Mouse (Mus musculus): ENCODE measurements around the gene Gm6034. TPM values are rescaled to one million over a fixed set of nuclear protein-coding genes. Genes with fewer than 3 reads are reported as not detected.
"Not testable (repeated sequence)": the region's sequence is repeated elsewhere in the genome, so short reads cannot be mapped to it uniquely, and the experiment has no call there.

Gene Gm6034
- total and polyA plus RNA-seq, 3 experiments: not detected

DNA sequence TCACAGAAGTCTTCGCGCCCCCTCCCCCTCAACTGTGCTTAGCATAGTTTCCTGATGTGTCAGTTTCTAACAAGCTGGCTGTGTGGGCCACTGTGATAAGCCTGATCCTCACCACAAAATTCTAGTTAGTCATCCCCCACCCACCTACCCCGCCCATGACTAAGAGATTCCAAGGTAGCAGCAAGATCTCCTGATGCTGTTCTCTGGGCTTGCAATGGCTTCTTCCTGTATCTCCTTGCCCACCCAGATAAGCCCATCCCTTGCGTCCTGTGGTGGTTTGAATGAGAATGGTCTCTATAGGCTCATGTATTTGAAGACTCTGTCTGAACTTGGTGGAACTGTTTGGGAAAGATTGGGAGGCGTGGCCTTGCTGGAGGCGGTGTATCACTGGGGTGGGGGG lies 40.8 kb upstream of the Gm6034 start:
- Histone ChIP-seq H3K4me3 (no peak overlapping the region), H3K4me1 (ENCODE audit: control insufficient read depth, insufficient read depth, low read length) (peaks cover 5% of the 10 kb centered on the region), H3K9ac (ENCODE audit: low read depth, low read length) (no peak overlapping the region), H3K27ac (no peak overlapping the region), H3K79me2 (replicated peaks; ENCODE audit: control insufficient read depth, insufficient read depth, low read length) (peaks cover 6% of the 10 kb centered on the region), H3K27me3 (ENCODE audit: control insufficient read depth, insufficient read depth, low read length) (no peaks in the 10 kb centered on the region), H3K36me3 (ENCODE audit: control insufficient read depth, insufficient read depth, low read length) (no peaks in the 10 kb centered on the region)
- no peak for DNase-seq
- WGBS: 91% methylated on average over 6 of the region's 6 CpGs
- TF ChIP-seq POLR2A (IDR thresholded peaks at IDR 0.05; ENCODE audit: insufficient read depth, low read depth, low read length) (no peak), CTCF (IDR thresholded peaks at IDR 0.05) (no peak), EP300 (IDR thresholded peaks at IDR 0.05; ENCODE audit: insufficient read depth, low read depth, low read length) (no peak)
- intact Hi-C loops (cut with DNase I): no loop called here

DNA sequence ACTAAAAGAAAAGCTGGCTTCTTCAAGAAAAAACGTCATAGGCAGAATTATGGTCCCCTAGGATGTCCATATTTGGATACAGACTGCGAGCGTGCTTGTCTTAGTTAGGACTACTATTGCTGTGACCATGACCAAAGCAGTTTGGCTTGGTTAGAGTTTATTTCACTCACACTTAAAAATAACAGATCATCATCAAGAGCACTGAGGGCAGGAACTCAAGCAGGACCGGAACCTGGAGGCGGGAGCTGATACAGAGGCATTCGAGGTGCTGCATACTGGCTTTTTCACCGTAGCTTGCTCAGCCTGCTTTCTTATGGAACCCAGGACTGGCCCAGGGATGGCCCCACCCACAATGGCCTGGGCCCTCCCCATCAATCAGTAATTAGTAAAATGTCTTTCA lies 39.4 kb upstream of the Gm6034 start:
- H3K9ac ChIP-seq (ENCODE audit: low read depth, low read length): no peak overlapping the region
- WGBS: 91% methylated on average over 7 of the region's 7 CpGs

DNA sequence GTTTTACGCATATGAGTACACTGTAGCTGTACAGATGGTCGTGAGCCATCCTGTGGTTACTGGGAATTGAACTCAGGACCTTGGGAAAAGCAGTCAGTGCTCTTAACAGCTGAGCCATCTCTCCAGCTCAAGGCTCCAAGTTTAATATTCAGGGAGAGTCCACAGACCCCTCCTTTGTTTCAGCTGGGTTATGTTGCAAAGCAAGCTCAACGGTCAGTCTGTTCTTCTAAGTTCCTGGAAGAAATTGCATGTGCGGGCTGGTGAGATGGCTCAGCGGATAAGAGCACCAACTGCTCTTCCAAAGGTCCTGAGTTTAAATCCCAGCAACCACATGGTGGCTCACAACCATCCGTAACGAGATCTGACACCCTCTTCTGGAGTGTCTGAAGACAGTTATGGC lies 38.4 kb upstream of the Gm6034 start:
- intact Hi-C loops (cut with DNase I); H3K27ac ChIP-seq; DNase-seq; H3K4me3 ChIP-seq; H3K27me3 ChIP-seq (ENCODE audit: control insufficient read depth, insufficient read depth, low read length); H3K36me3 ChIP-seq (ENCODE audit: control insufficient read depth, insufficient read depth, low read length); H3K79me2 ChIP-seq (replicated peaks; ENCODE audit: control insufficient read depth, insufficient read depth, low read length); H3K4me1 ChIP-seq (ENCODE audit: control insufficient read depth, insufficient read depth, low read length); H3K9ac ChIP-seq (ENCODE audit: low read depth, low read length): not testable (repeated sequence)
- WGBS: 93% methylated on average over 7 of the region's 7 CpGs

More for the DNA sequence above, 39.4 kb upstream of the Gm6034 start:
- Histone ChIP-seq H3K36me3 (ENCODE audit: control insufficient read depth, insufficient read depth, low read length) (no peaks in the 10 kb centered on the region), H3K4me3 (no peak overlapping the region), H3K79me2 (replicated peaks; ENCODE audit: control insufficient read depth, insufficient read depth, low read length) (peaks cover 6% of the 10 kb centered on the region), H3K27ac (no peak overlapping the region), H3K27me3 (ENCODE audit: control insufficient read depth, insufficient read depth, low read length) (no peaks in the 10 kb centered on the region), H3K4me1 (ENCODE audit: control insufficient read depth, insufficient read depth, low read length) (peaks cover 4% of the 10 kb centered on the region)
- TF ChIP-seq POLR2A (IDR thresholded peaks at IDR 0.05; ENCODE audit: insufficient read depth, low read depth, low read length) (no peak), CTCF (IDR thresholded peaks at IDR 0.05) (no peak), EP300 (IDR thresholded peaks at IDR 0.05; ENCODE audit: insufficient read depth, low read depth, low read length) (no peak)
- DNase-seq: no peak
- intact Hi-C loops (cut with DNase I): no loop called here

DNA sequence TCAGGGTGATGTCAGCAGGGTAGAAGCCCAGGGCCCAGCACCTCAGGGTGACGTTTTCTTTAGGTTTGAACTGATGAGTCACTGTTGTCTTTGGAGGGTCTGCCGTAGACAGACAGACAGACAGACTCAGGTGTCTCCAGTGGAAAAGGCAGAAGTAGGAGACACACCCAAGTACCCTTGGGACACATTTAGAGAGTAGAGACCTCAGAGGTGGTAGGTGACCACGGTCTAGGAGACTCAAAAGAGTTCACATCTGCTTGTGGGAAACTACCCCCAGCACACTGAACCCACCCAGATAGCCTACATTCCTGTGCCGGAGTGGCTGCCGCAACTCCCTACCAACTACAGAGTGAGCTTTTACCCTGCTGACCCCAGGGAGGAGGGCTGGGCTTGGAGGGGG lies 27.8 kb upstream of the Gm6034 start:
- H3K79me2 ChIP-seq (replicated peaks; ENCODE audit: control insufficient read depth, insufficient read depth, low read length): no peaks in the 10 kb centered on the region

DNA sequence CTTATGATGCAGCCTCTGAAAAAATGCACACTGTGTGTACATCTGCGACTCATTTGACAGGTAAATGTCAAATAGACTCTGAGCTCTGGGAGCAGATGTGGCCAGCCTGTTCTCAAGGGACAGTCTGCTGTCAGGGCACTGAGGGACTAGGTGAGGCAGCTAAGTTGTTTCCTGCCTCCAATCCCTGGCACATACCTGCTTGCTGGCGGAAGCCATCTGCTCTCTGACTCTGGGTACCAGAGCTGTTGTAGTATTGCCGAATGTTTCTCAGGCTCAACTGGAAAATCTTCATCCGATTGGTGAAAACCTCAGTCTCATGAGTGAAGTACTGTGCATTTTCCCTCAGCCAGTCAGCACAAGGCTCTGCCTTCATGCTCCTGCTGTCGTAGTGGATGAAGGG lies 25.7 kb upstream of the Gm6034 start:
- H3K4me1 ChIP-seq (ENCODE audit: control insufficient read depth, insufficient read depth, low read length): peaks cover 7% of the 10 kb centered on the region
- H3K27me3 ChIP-seq (ENCODE audit: control insufficient read depth, insufficient read depth, low read length): no peaks in the 10 kb centered on the region
- H3K27ac ChIP-seq: no peak overlapping the region; the same call in 1 of the 2 replicates
- DNase-seq: no peak
- H3K79me2 ChIP-seq (replicated peaks; ENCODE audit: control insufficient read depth, insufficient read depth, low read length): no peaks in the 10 kb centered on the region
- H3K4me3 ChIP-seq: no peak overlapping the region
- intact Hi-C loops (cut with DNase I): no loop called here
- WGBS: 88% methylated on average over 5 of the region's 5 CpGs
- no peak for TF ChIP-seq POLR2A (IDR thresholded peaks at IDR 0.05; ENCODE audit: insufficient read depth, low read depth, low read length)
- no peak overlapping the region for H3K9ac ChIP-seq (ENCODE audit: low read depth, low read length)
- H3K36me3 ChIP-seq (ENCODE audit: control insufficient read depth, insufficient read depth, low read length): no peaks in the 10 kb centered on the region

More for the DNA sequence above, 27.8 kb upstream of the Gm6034 start:
- DNase-seq: no peak
- Histone ChIP-seq H3K4me3 (no peak overlapping the region), H3K4me1 (ENCODE audit: control insufficient read depth, insufficient read depth, low read length) (peaks cover 3% of the 10 kb centered on the region), H3K27me3 (ENCODE audit: control insufficient read depth, insufficient read depth, low read length) (no peaks in the 10 kb centered on the region), H3K27ac (no peak overlapping the region), H3K9ac (ENCODE audit: low read depth, low read length) (no peak overlapping the region), H3K36me3 (ENCODE audit: control insufficient read depth, insufficient read depth, low read length) (no peaks in the 10 kb centered on the region)
- TF ChIP-seq POLR2A (IDR thresholded peaks at IDR 0.05; ENCODE audit: insufficient read depth, low read depth, low read length) (no peak), EP300 (IDR thresholded peaks at IDR 0.05; ENCODE audit: insufficient read depth, low read depth, low read length) (no peak), CTCF (IDR thresholded peaks at IDR 0.05) (no peak)
- intact Hi-C loops (cut with DNase I): no loop called here
- 93% methylated on average over 5 of the region's 5 CpGs for WGBS

DNA sequence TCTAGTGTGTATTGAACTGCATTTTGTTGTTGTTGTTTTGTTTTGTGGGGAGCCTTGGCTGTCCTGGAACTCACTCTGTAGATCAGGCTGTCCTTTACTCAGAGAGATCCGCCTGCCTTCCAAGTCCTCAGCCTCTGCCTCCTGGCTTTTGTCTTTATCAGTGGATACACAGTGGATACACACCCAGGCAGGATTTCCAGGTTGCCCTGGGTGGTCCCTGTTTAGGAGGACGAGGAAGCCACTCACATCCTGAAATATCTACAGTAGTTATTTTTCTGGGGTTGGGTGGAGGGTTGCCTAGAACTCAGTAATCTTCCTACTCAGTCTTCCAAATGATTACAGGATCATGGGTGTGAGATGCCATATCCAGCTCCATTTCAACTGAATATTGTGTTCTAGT lies 23.8 kb upstream of the Gm6034 start:
- intact Hi-C loops (cut with DNase I): no loop called here
- Histone ChIP-seq H3K36me3 (ENCODE audit: control insufficient read depth, insufficient read depth, low read length) (no peaks in the 10 kb centered on the region; the same call in 1 of the 2 replicates), H3K9ac (ENCODE audit: low read depth, low read length) (no peak overlapping the region), H3K4me1 (ENCODE audit: control insufficient read depth, insufficient read depth, low read length) (peaks cover 14% of the 10 kb centered on the region), H3K27ac (peak overlapping the region; percentile 96), H3K79me2 (replicated peaks; ENCODE audit: control insufficient read depth, insufficient read depth, low read length) (no peaks in the 10 kb centered on the region), H3K4me3 (peak overlapping the region; percentile 48), H3K27me3 (ENCODE audit: control insufficient read depth, insufficient read depth, low read length) (no peaks in the 10 kb centered on the region)
- WGBS: 36% methylated on average over 2 of the region's 2 CpGs
- peak; percentile 90 for TF ChIP-seq EP300 (IDR thresholded peaks at IDR 0.05; ENCODE audit: insufficient read depth, low read depth, low read length)
- TF ChIP-seq CTCF (IDR thresholded peaks at IDR 0.05): peak; percentile 17; the same call in 1 of the 2 replicates
- peak; percentile 54; the same call in 1 of the 2 replicates for TF ChIP-seq POLR2A (IDR thresholded peaks at IDR 0.05; ENCODE audit: insufficient read depth, low read depth, low read length)
- peak in 1 of 2 experiments; percentile 66 for DNase-seq
